Mouse (Mus musculus): ENCODE data around the gene Tspan9. TPM values are rescaled to one million over a fixed set of nuclear protein-coding genes. Genes with fewer than 3 reads are reported as not detected.

Gene Tspan9
- polyA plus RNA-seq, 2 experiments = 12.1 to 15.5 TPM

DNA sequence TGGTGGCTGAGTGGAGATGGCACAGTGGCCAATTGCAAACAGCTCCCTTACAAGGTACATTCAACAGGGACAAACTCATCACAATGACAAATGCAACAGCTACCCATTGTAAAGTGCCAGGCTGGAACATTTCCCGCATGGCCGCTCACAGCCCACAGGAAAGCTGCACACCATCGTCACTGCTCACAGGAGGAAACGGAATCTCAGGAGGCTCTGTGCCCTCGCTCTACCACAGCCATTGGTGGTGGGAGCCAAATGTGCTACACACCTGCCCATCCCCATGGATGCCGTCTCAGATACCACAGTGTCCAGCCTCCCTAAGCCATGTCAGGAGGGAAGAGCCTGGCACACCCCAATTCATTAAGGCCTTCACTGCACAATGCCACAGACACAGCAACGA, 128.1 kb downstream of the Tspan9 start:
- Histone ChIP-seq H3K27ac (no peak overlapping the region), H3K4me3 (ENCODE audit: insufficient read depth in 1 of 2, low read depth in 2 of 2, low read length in 2 of 2) (no peak overlapping the region), H3K4me2 (ENCODE audit: low read depth) (no peak overlapping the region), H3K27me3 (ENCODE audit: control insufficient read depth, insufficient read depth, low read length) (no peaks in the 10 kb centered on the region), H3K36me3 (replicated peaks; ENCODE audit: control insufficient read depth, insufficient read depth, low read depth) (no peaks in the 10 kb centered on the region), H3K9me3 (ENCODE audit: control insufficient read depth, low read length) (no peaks in the 10 kb centered on the region), H3K9ac (replicated peaks) (no peak overlapping the region), H3K4me1 (replicated peaks; ENCODE audit: control insufficient read depth in 2 of 2, insufficient read depth in 2 of 2, low read length in 1 of 2) (no peaks in the 10 kb centered on the region)
- no peak for ATAC-seq (ENCODE audit: insufficient read depth)
- WGBS (ENCODE audit: insufficient replicate concordance) = 76% methylated on average over 7 of the region's 7 CpGs
- DNase-seq (ENCODE audit: low read depth in 3 of 3, low spot score in 3 of 3) = no peak
- no peak for TF ChIP-seq EP300 (IDR thresholded peaks at IDR 0.05; ENCODE audit: low read depth)
- TF ChIP-seq CTCF (IDR thresholded peaks at IDR 0.05; ENCODE audit: low read depth) = no peak

DNA sequence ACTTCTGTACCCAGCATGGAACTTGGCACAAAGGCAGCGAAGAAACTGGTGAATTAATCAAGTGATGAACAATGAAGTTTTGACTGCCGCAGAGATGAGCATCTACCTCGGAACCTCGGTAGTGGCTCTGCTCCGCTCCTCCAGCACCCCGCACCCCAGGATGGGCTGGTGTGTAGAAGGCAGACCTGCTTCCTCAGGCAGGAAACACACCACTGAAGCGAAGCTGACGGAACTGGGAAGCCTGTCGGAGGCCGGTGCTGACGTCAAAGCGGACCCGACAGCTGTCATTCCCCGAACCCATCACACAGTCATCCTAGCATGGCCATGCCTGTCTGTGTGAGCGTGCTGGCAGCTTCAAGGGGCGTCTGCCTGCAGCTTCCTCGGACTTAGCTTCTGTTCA, 131.6 kb downstream of the Tspan9 start:
- no peak overlapping the region for H3K9ac ChIP-seq (replicated peaks)
- ATAC-seq (ENCODE audit: insufficient read depth) = no peak
- no peaks in the 10 kb centered on the region for H3K9me3 ChIP-seq (ENCODE audit: control insufficient read depth, low read length)
- H3K27me3 ChIP-seq (ENCODE audit: control insufficient read depth, insufficient read depth, low read length) = no peaks in the 10 kb centered on the region
- no peaks in the 10 kb centered on the region for H3K36me3 ChIP-seq (replicated peaks; ENCODE audit: control insufficient read depth, insufficient read depth, low read depth)
- 61% methylated on average over 17 of the region's 17 CpGs for WGBS (ENCODE audit: insufficient replicate concordance)
- peaks cover 0 to 2% of the 10 kb centered on the region in 2 experiments; a peak in 1 of 4 replicates for H3K4me1 ChIP-seq (replicated peaks; ENCODE audit: control insufficient read depth in 2 of 2, insufficient read depth in 2 of 2, low read length in 1 of 2)
- TF ChIP-seq EP300 (IDR thresholded peaks at IDR 0.05; ENCODE audit: low read depth) = no peak
- no peak for TF ChIP-seq CTCF (IDR thresholded peaks at IDR 0.05; ENCODE audit: low read depth)
- H3K27ac ChIP-seq = no peak overlapping the region
- DNase-seq (ENCODE audit: low read depth in 3 of 3, low spot score in 3 of 3) = no peak
- no peak overlapping the region for H3K4me2 ChIP-seq (ENCODE audit: low read depth)
- H3K4me3 ChIP-seq (ENCODE audit: insufficient read depth in 1 of 2, low read depth in 2 of 2, low read length in 2 of 2) = no peak overlapping the region

- Histone ChIP-seq H3K4me1 (replicated peaks; ENCODE audit: control insufficient read depth in 2 of 2, insufficient read depth in 2 of 2, low read length in 1 of 2) (peaks cover 0 to 2% of the 10 kb centered on the region in 2 experiments; a peak in 1 of 4 replicates), H3K4me3 (ENCODE audit: insufficient read depth in 1 of 2, low read depth in 2 of 2, low read length in 2 of 2) (no peak overlapping the region), H3K36me3 (replicated peaks; ENCODE audit: control insufficient read depth, insufficient read depth, low read depth) (no peaks in the 10 kb centered on the region), H3K27ac (no peak overlapping the region), H3K9ac (replicated peaks) (no peak overlapping the region), H3K27me3 (ENCODE audit: control insufficient read depth, insufficient read depth, low read length) (no peaks in the 10 kb centered on the region), H3K9me3 (ENCODE audit: control insufficient read depth, low read length) (no peaks in the 10 kb centered on the region), H3K4me2 (ENCODE audit: low read depth) (no peak overlapping the region)
- ATAC-seq (ENCODE audit: insufficient read depth) (no peak), DNase-seq (ENCODE audit: low read depth in 3 of 3, low spot score in 3 of 3) (no peak)
- 80% methylated on average over 12 of the region's 13 CpGs for WGBS (ENCODE audit: insufficient replicate concordance)
- TF ChIP-seq CTCF (IDR thresholded peaks at IDR 0.05; ENCODE audit: low read depth) (no peak), EP300 (IDR thresholded peaks at IDR 0.05; ENCODE audit: low read depth) (no peak)
Observed at GRCm38 (mm10) chr6:128011071-128011477, 132.3 kb downstream of the Tspan9 start.

DNA sequence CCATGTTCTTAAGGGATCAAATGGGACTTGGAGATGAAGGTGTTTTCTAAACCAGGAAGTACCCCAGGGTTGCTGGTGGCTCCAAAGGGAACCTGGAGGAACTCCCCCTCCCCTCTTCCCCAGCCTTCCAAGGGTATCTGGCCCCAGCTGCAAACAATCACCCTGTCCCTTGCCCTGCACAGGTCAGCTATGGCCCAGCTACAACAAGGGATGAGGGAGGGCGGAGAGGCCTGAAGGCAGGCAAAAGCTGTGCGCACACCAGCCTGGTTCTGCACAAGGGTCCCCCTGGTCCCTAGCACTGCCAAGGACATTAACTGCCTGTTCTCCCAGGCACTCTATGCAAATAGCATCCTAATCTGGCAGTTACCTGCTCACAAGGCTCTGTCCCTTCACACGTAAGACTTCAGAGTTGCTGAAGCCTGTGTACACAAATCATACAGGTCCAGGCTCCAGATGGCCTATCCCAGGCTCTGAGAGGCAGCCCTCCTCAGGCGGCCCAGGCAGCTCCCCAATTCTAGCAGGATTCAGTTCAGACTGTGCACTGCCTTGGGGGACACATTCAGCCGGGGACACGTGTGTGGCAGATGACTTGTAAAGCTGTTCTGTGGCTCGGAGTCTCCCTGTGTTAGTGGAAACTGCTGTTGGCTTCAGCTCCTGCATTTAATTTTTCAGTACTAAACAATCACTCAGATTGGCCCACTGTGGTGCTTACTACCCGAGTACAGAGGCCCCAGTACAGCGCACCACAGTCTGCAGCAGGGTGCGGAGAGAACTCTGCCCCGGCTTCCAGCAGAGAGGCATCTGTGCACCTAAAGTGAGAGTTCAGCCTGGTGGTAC, 133.0 kb downstream of the Tspan9 start:
- ATAC-seq (ENCODE audit: insufficient read depth) (no peak), DNase-seq (ENCODE audit: low read depth in 3 of 3, low spot score in 3 of 3) (no peak)
- H3K4me2 ChIP-seq (ENCODE audit: low read depth) = no peak overlapping the region
- no peaks in the 10 kb centered on the region for H3K36me3 ChIP-seq (replicated peaks; ENCODE audit: control insufficient read depth, insufficient read depth, low read depth)
- TF ChIP-seq CTCF (IDR thresholded peaks at IDR 0.05; ENCODE audit: low read depth) (no peak), EP300 (IDR thresholded peaks at IDR 0.05; ENCODE audit: low read depth) (no peak)
- no peak overlapping the region for H3K4me3 ChIP-seq (ENCODE audit: insufficient read depth in 1 of 2, low read depth in 2 of 2, low read length in 2 of 2)
- no peaks in the 10 kb centered on the region for H3K9me3 ChIP-seq (ENCODE audit: control insufficient read depth, low read length)
- no peak overlapping the region for H3K9ac ChIP-seq (replicated peaks)
- peaks cover 0 to 2% of the 10 kb centered on the region in 2 experiments; a peak in 1 of 4 replicates for H3K4me1 ChIP-seq (replicated peaks; ENCODE audit: control insufficient read depth in 2 of 2, insufficient read depth in 2 of 2, low read length in 1 of 2)
- no peaks in the 10 kb centered on the region for H3K27me3 ChIP-seq (ENCODE audit: control insufficient read depth, insufficient read depth, low read length)
- WGBS (ENCODE audit: insufficient replicate concordance) = 67% methylated on average over 11 of the region's 11 CpGs
- no peak overlapping the region for H3K27ac ChIP-seq

DNA sequence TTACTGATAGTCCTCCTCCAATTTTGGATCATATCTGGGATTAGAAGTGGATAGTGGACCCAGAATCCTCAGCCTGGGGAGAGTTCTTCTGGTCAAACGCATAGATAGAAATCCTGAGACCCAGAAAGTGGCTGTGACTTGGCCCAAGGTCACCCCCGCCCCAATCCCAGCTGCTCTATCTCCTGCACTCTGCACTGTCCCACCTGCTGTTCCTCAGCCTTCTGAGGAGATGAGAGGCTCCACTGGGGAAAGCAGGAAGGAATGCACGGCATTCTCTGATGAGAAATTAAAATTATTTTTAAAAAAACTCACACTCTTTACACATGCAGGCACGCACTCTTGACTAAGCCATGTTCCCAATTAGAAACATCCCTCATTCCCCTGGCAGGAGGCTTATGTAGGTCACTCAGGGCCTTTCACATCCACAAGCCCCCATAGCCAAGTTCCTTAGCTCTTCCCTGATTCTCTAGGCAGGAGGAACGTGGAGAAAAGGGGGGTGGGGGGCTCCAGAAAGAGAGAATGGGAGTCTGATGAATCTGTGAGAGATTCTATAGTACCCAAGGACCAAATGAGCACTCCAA, 135.3 kb downstream of the Tspan9 start:
- 48% methylated on average over 5 of the region's 5 CpGs for WGBS (ENCODE audit: insufficient replicate concordance)
- no peak for DNase-seq (ENCODE audit: low read depth in 3 of 3, low spot score in 3 of 3)
- Histone ChIP-seq H3K27me3 (ENCODE audit: control insufficient read depth, insufficient read depth, low read length) (no peaks in the 10 kb centered on the region), H3K9ac (replicated peaks) (no peak overlapping the region), H3K4me1 (replicated peaks; ENCODE audit: control insufficient read depth in 2 of 2, insufficient read depth in 2 of 2, low read length in 1 of 2) (peaks cover 0 to 2% of the 10 kb centered on the region in 2 experiments; a peak in 1 of 4 replicates), H3K4me2 (ENCODE audit: low read depth) (no peak overlapping the region), H3K4me3 (ENCODE audit: insufficient read depth in 1 of 2, low read depth in 2 of 2, low read length in 2 of 2) (no peak overlapping the region), H3K27ac (no peak overlapping the region), H3K36me3 (replicated peaks; ENCODE audit: control insufficient read depth, insufficient read depth, low read depth) (no peaks in the 10 kb centered on the region), H3K9me3 (ENCODE audit: control insufficient read depth, low read length) (no peaks in the 10 kb centered on the region)
- no peak for ATAC-seq (ENCODE audit: insufficient read depth)
- no peak for TF ChIP-seq EP300 (IDR thresholded peaks at IDR 0.05; ENCODE audit: low read depth)
- no peak for TF ChIP-seq CTCF (IDR thresholded peaks at IDR 0.05; ENCODE audit: low read depth)
